Mouse (Mus musculus): ENCODE data around the gene Kit. TPM values are rescaled to one million over a fixed set of nuclear protein-coding genes. Genes with fewer than 3 reads are reported as not detected.

Gene Kit
- polyA plus RNA-seq, 1 experiment: 7.8 TPM

DNA sequence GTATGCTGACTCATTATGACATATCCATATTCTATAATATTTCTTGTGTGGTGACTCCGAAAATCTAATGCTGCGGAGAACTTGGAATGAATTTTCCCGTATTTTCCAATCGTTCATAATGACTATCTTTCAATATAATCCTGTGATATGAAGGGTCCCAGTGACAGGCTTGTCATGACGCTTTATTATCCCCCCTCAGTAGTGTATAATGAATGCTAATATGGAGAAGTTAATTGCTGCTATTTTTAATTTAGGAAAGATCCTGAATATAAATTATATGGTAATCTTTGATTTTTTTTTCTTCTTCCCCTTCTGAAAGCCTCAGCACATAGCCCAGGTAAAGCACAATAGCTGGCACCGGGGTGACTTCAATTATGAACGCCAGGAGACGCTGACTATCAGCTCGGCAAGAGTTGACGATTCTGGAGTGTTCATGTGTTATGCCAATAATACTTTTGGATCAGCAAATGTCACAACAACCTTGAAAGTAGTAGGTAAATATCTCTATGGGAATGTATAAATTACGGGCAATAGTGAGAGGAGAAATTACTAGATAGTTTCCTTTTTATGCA, 40.4 kb downstream of the Kit start:
- no peaks in the 10 kb centered on the region; the same call in 1 of the 2 replicates for H3K4me1 ChIP-seq (ENCODE audit: control insufficient read depth, insufficient read depth, low read length)
- TF ChIP-seq CTCF (IDR thresholded peaks at IDR 0.05; ENCODE audit: control insufficient read depth, insufficient read depth, low read length) (no peak), POLR2A (IDR thresholded peaks at IDR 0.05; ENCODE audit: borderline replicate concordance, control insufficient read depth, low read depth, low read length) (no peak)
- H3K27ac ChIP-seq (ENCODE audit: control insufficient read depth, insufficient read depth, low read depth, low read length, poor library complexity): no peak overlapping the region
- 87% methylated on average over 11 of the region's 11 CpGs for WGBS
- H3K4me3 ChIP-seq (replicated peaks; ENCODE audit: control insufficient read depth, low read depth, low read length): no peak overlapping the region

DNA sequence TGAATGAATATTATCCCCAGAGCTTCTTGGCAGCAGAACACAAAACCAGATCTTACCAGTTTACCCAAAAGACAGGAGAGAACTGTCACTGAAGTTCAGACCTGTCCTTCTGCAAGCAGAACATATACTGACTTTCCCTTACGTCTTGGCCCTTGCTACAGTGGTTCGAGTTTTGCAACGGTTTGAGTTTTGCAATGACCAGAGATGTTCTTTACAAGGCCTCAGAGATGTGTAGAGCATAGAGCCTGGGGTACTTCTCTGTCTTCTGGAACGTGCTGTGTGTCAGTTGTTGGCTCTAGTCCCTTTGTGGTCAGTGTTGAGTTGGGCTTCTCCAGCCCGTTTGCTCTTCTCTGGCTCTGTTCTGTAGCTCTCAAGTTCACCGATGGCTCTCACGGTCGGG, 40.9 kb downstream of the Kit start:
- Histone ChIP-seq H3K4me3 (replicated peaks; ENCODE audit: control insufficient read depth, low read depth, low read length) (no peak overlapping the region), H3K27ac (ENCODE audit: control insufficient read depth, insufficient read depth, low read depth, low read length, poor library complexity) (no peak overlapping the region), H3K4me1 (ENCODE audit: control insufficient read depth, insufficient read depth, low read length) (no peaks in the 10 kb centered on the region; the same call in 1 of the 2 replicates)
- 43% methylated on average over 8 of the region's 8 CpGs for WGBS
- TF ChIP-seq CTCF (IDR thresholded peaks at IDR 0.05; ENCODE audit: control insufficient read depth, insufficient read depth, low read length) (no peak), POLR2A (IDR thresholded peaks at IDR 0.05; ENCODE audit: borderline replicate concordance, control insufficient read depth, low read depth, low read length) (no peak)

DNA sequence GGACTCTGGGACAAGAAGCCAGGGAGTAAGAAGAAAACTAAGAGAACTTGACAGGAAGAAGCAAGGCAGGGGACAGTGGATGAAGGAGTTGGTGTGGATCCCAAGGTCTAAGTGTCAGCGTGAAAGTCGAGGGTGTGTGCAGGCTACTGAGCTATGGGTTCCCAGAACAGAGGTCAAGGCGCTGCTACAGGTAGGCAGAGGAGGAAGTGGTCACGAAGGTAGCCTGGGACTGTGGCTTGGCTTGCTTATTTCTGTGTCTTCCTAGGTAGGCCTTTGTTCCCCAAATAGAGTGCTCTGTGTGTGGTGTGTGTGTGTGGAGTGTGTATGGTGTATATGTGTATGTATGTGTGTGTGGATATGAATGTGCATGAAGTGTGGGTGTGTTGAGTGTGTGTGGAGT, 47.7 kb downstream of the Kit start:
- H3K4me1 ChIP-seq (ENCODE audit: control insufficient read depth, insufficient read depth, low read length): no peaks in the 10 kb centered on the region; the same call in 1 of the 2 replicates
- WGBS: 45% methylated on average over 4 of the region's 4 CpGs
- no peak overlapping the region for H3K4me3 ChIP-seq (replicated peaks; ENCODE audit: control insufficient read depth, low read depth, low read length)
- TF ChIP-seq POLR2A (IDR thresholded peaks at IDR 0.05; ENCODE audit: borderline replicate concordance, control insufficient read depth, low read depth, low read length) (no peak), CTCF (IDR thresholded peaks at IDR 0.05; ENCODE audit: control insufficient read depth, insufficient read depth, low read length) (no peak)
- no peak overlapping the region for H3K27ac ChIP-seq (ENCODE audit: control insufficient read depth, insufficient read depth, low read depth, low read length, poor library complexity)

DNA sequence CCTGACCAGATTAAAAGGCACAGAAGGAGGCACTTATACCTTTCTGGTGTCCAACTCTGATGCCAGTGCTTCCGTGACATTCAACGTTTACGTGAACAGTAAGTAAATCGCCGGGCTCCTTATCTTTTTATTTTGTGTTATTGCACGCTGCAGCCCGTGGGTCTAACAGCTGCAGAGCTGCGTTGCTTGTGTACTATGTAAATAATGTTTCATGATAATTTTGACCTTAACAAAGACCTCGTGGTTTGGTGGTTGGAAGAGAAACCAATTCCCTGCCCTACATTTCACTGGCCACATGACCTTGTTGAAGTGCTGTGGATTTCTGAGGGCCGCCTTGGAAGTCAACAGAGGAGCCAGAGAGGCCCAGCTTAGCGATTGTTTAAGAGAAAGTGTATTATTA, 48.3 kb downstream of the Kit start:
- TF ChIP-seq CTCF (IDR thresholded peaks at IDR 0.05; ENCODE audit: control insufficient read depth, insufficient read depth, low read length): no peak
- no peak for TF ChIP-seq POLR2A (IDR thresholded peaks at IDR 0.05; ENCODE audit: borderline replicate concordance, control insufficient read depth, low read depth, low read length)
- 49% methylated on average over 11 of the region's 11 CpGs for WGBS

DNA sequence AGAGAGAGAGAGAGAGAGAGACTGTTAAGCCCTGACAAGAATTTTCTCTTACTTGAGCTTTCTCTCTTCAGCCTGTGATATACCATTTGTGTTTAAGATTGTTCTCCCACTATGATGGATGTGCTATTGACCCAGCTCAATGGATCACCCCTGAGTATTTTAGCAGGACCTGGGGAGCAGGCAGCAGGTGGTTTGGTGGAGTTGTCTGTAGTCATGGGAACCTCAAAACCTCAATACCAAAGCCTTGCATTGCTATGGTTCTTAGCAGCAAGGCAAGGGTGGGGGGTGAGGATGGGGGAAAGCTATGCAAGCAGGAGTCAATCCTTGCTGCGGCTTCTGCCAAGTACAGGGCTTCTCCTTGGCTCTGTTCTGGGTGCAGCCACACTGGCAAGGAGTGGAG, 48.8 kb downstream of the Kit start:
- TF ChIP-seq CTCF (IDR thresholded peaks at IDR 0.05; ENCODE audit: control insufficient read depth, insufficient read depth, low read length) (no peak), POLR2A (IDR thresholded peaks at IDR 0.05; ENCODE audit: borderline replicate concordance, control insufficient read depth, low read depth, low read length) (no peak)
- Histone ChIP-seq H3K4me3 (replicated peaks; ENCODE audit: control insufficient read depth, low read depth, low read length) (no peak overlapping the region), H3K4me1 (ENCODE audit: control insufficient read depth, insufficient read depth, low read length) (no peaks in the 10 kb centered on the region; the same call in 1 of the 2 replicates), H3K27ac (ENCODE audit: control insufficient read depth, insufficient read depth, low read depth, low read length, poor library complexity) (no peak overlapping the region)
- WGBS: 84% methylated on average over 1 of the region's 1 CpGs

More for the DNA sequence above, 48.3 kb downstream of the Kit start:
- Histone ChIP-seq H3K4me1 (ENCODE audit: control insufficient read depth, insufficient read depth, low read length) (no peaks in the 10 kb centered on the region; the same call in 1 of the 2 replicates), H3K27ac (ENCODE audit: control insufficient read depth, insufficient read depth, low read depth, low read length, poor library complexity) (no peak overlapping the region), H3K4me3 (replicated peaks; ENCODE audit: control insufficient read depth, low read depth, low read length) (no peak overlapping the region)

DNA sequence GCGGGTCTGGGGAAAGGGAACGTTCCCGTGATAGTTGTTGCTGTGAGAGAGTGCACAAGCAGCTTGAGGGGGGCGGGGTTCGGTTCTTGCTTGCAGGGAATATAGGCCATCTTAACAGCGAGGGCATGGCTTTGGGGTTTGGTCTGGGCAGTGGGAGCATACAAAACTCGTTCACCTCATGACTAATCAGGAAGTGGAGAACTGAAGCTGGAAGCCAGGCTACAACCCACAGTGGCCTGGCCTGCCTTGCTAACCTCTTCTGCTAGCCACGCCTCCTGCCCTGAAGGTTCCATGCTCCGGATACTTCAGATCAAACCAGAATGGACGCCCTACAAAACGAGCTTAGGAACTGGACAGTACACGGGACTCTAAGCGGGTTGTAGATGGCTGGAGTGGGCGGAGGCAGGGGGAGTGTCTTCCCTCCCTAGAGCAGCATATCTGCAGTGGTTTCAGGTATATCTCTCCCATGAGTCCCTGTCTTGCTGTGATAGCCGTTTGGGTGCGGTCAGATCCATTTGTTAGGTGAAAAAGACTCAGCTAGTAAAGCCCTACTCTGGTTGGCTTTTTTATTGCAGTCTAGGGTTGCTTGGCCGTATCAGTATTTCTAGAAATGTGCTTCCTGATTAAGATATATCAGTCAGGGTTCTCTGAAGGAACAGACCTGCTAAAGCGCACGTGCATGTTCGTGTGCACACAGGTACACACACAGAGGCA, 49.4 kb downstream of the Kit start:
- 64% methylated on average over 20 of the region's 20 CpGs for WGBS
- H3K27ac ChIP-seq (ENCODE audit: control insufficient read depth, insufficient read depth, low read depth, low read length, poor library complexity): no peak overlapping the region
- no peaks in the 10 kb centered on the region; the same call in 1 of the 2 replicates for H3K4me1 ChIP-seq (ENCODE audit: control insufficient read depth, insufficient read depth, low read length)
- no peak overlapping the region for H3K4me3 ChIP-seq (replicated peaks; ENCODE audit: control insufficient read depth, low read depth, low read length)
- TF ChIP-seq CTCF (IDR thresholded peaks at IDR 0.05; ENCODE audit: control insufficient read depth, insufficient read depth, low read length) (no peak), POLR2A (IDR thresholded peaks at IDR 0.05; ENCODE audit: borderline replicate concordance, control insufficient read depth, low read depth, low read length) (no peak)

DNA sequence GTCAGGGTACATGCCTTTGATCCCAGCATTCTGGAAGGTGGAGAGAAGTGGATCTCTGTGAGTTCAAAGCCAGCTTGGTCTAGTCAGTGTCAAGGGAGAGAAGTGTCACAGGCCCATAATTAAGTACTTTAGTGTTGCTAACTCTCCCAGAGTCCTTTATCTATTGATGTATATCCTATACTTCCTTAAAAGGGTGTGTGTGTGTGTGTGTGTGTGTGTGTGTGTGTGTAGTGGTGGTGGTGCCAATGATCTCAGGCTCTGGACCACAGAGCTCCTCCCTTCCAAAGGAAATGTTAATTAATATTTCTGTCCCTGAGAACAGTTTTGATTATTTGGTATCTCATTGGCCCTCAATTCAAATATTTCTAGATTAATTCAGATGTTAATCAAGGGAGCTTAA, 50.3 kb downstream of the Kit start:
- H3K4me3 ChIP-seq (replicated peaks; ENCODE audit: control insufficient read depth, low read depth, low read length): no peak overlapping the region
- no peak for TF ChIP-seq POLR2A (IDR thresholded peaks at IDR 0.05; ENCODE audit: borderline replicate concordance, control insufficient read depth, low read depth, low read length)
- no peak for TF ChIP-seq CTCF (IDR thresholded peaks at IDR 0.05; ENCODE audit: control insufficient read depth, insufficient read depth, low read length)
- no peaks in the 10 kb centered on the region; the same call in 1 of the 2 replicates for H3K4me1 ChIP-seq (ENCODE audit: control insufficient read depth, insufficient read depth, low read length)
- no peak overlapping the region for H3K27ac ChIP-seq (ENCODE audit: control insufficient read depth, insufficient read depth, low read depth, low read length, poor library complexity)

DNA sequence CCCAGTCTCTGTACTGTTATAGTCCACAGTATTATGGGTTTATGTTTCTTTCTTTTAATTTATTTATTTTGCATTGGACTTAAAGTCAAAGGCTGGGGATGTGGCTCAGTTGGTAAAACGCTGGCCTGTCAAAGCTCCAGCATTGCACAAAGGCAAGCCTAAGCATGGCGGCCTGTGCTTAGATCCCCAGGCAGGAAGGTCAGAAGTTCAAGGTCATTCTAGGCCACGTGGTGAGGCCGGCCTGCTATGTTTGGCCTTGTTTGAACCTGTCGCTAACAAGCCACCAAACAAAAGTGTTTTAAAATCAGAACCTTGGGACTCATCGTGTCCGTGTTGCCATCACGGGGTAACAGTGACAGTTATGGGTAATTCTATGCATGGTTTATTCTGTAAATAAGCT, 51.6 kb downstream of the Kit start:
- Histone ChIP-seq H3K27ac (ENCODE audit: control insufficient read depth, insufficient read depth, low read depth, low read length, poor library complexity) (no peak overlapping the region), H3K4me3 (replicated peaks; ENCODE audit: control insufficient read depth, low read depth, low read length) (no peak overlapping the region), H3K4me1 (ENCODE audit: control insufficient read depth, insufficient read depth, low read length) (no peaks in the 10 kb centered on the region; the same call in 1 of the 2 replicates)
- no peak for TF ChIP-seq CTCF (IDR thresholded peaks at IDR 0.05; ENCODE audit: control insufficient read depth, insufficient read depth, low read length)
- TF ChIP-seq POLR2A (IDR thresholded peaks at IDR 0.05; ENCODE audit: borderline replicate concordance, control insufficient read depth, low read depth, low read length): no peak
- WGBS: 79% methylated on average over 8 of the region's 8 CpGs
